Mouse (Mus musculus): Measurements from ENCODE around the gene Tmem160.

DNA sequence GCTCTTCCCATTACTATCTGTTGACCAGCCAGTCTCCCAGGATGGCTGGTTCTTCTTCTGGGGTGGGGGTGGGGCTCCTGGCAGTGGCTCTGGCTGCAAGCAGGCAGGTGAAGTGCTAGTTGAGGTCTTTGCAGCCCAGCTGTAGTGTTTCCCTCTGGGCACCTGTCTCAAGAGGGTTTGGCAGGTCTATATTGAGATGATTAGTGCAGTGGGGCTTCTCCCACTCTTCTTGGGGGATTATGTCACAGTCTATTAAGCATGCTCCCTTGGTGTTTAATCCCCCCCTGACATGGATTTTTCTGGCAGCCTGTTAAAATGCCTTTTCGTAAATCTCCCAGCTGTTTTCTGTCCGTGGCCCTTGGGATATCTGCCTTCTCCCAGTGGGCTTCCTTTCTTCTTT, 39.6 kb upstream of the Tmem160 start:
- TF ChIP-seq CTCF (IDR thresholded peaks at IDR 0.05; ENCODE audit: low read depth) = no peak
- no peak for TF ChIP-seq EP300 (IDR thresholded peaks at IDR 0.05; ENCODE audit: low read depth)

Data from heart, postnatal 0 days (tissue).